Mouse (Mus musculus) ovary, postnatal 36 days (tissue): ENCODE data around the gene Ttc36.
"Not testable (repeated sequence)": the region's sequence is repeated elsewhere in the genome, so short reads cannot be mapped to it uniquely, and the experiment has no call there.

Source experiments
- DNase-seq: peaks from one replicate; pipeline ENCODE4 v3.0.0; 2022; ENCODE audit warnings: low spot score, mixed read lengths

The Ttc36 gene

DNA sequence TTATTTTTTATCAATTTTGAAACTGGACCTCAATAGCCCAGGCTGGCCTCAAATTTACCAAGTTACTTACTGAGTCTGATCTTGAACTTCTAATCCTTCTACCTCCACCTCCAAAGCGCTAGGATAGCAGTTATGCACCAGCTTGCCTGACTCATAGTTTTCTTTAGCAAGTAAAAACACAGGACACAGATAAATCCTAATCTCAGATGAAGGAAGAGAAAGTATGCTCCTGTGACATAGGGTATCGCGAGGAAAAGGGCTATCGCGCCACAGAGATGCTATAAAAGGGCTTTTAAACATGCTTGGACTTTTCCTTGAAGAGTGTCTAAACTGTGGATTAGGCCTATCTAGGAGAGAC lies 30.5 kb downstream of the Ttc36 start:
- no peak for DNase-seq

DNA sequence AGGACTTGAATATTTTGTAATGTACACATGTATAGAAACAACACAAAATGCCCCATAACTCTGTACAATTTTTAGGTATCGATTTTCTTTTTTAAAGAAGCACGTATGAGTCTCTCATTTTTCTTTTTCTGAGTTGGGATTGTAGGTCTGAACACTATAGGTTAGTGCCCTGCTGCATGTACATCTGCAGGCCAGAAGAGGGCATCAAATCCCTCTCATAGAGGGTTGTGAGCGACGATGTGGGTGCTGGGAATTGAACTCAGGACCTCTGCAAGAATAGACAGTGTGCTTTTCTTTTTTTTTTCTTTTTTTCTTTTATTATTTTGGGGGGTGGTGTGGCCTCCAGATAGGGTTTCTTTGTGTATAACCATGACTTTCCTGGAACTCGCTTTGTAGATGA lies 31.5 kb downstream of the Ttc36 start:
- no peak for DNase-seq

DNA sequence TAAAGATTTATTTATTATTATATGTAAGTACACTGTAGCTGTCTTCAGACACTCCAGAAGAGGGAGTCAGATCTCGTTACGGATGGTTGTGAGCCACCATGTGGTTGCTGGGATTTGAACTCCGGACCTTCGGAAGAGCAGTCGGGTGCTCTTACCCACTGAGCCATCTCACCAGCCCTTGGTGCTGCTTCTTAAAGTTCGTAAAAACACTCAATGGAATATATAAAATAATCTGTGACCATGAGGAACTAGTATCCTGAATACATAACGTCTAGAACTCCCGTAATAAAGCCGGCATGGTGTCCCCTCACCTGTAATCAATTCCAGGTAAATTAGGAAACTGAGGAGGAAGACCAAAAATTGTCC lies 34.9 kb downstream of the Ttc36 start:
- not testable (repeated sequence) for DNase-seq

DNA sequence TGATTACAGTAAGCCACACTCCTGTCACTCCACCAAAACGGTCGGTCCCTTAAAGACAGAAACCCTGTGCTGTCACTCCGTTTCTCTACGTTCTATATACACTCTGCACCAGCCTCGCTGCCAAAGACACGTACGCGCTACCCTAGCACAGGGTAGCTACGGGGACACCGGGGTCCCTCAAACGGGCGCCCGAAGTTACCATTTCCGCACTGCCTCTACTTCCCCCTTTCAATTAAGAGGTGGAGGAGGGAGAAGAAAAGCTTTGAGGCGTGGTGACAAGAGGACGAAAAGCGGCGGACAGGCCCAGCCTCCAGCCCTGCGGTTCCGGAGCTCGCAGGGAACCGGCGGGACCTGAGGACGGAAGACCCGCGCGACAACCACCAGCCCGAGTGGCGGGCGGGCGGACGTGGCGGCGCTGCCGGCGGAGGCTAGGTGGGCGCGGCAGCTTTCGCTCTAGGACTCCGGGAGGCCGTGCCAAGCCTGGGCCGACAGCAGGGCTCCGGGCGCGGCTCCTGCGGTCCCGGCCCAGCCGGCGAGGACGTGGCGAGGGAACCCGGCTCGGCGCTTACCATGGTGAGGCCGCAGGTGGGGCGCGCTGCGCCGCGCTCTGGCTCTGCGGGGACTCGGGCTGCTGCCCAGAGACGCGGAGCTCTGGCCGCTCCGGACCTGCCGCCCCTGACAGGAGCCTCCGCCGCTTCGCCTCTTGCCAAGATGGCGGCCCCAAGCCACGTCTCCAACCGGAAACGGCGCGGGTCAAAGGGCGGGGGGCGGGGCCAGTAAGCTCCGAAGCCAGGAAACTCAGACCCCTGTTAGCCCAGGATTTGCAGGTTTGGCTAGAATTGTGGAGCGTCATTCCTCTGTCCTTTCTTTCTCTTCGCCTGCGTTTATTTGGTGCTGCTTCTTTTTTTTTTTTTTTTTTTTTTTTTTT lies 35.5 kb downstream of the Ttc36 start, which contains the start of the genes Arcn1 and Ift46:
TSS of gene Arcn1 (minus strand) at position 745 of the 928 bp plus-strand sequence.
TSS of gene Ift46 (plus strand) at position 808 of the 928 bp plus-strand sequence.
- DNase-seq = peak; percentile 82

DNA sequence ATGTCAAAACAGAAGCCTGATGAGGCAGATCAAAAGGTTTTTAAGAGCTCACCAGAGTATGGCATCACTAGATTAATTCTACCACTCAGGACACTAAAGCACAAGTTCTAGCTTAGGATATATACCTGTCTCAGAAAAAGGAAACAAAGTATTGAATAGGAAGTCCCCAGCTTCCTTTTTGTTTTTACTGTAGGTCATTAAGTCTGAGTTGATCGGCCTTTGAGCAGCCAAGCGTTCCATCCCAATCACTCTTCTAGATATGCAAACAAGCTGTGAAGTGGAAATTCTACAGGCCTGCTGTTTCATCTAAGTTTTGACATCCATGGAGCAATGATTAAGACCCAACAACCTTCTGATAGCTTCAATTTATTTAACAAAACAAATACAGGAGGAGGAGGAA lies 42.0 kb downstream of the Ttc36 start:
- no peak for DNase-seq
